Mouse (Mus musculus) ES-E14 (cell line): ENCODE results near the gene Skida1. TPM values are rescaled to one million over a fixed set of nuclear protein-coding genes. Genes with fewer than 3 reads are reported as not detected.
A peak's percentile ranks its signal among the peaks of the same experiment; 100 is the strongest.

ENCODE experiments used
- DNase-seq: peaks from one replicate; pipeline ENCODE4 v3.0.0-alpha.2; 2013; ENCODE audit warnings: low read depth, low spot score
- H3K27ac ChIP-seq: 2 replicates; pipeline ENCODE4 v1.5.1; 2012; ENCODE audit warnings: low read depth, mild to moderate bottlenecking, low read length, moderate library complexity, mixed read lengths; ENCODE audit not compliant: poor library complexity, insufficient read depth, severe bottlenecking
- H3K36me3 ChIP-seq: 2 replicates; pipeline ENCODE4 v1.6.1; 2012; ENCODE audit warnings: mild to moderate bottlenecking, low read length, moderate library complexity, mixed read lengths; ENCODE audit not compliant: control insufficient read depth, poor library complexity, insufficient read depth, severe bottlenecking
- H3K4me1 ChIP-seq, 2 experiments: fragments of 150-350 bp in 1 of 2; sonication (generic) in 1 of 2; 2 replicates each; pipeline ENCODE4 v1.6.1; 2012; ENCODE audit warnings: low read length in 2 of 2, mild to moderate bottlenecking in 1 of 2, mixed read lengths in 1 of 2; ENCODE audit not compliant: control insufficient read depth in 2 of 2, insufficient read depth in 2 of 2, poor library complexity in 1 of 2
- H3K4me3 ChIP-seq, 2 experiments: fragments of 150-350 bp in 1 of 2; sonication (generic) in 1 of 2; 2 replicates each; pipeline ENCODE4 v1.5.1; 2012; ENCODE audit warnings: low read length in 2 of 2, low read depth in 1 of 2, mild to moderate bottlenecking in 1 of 2, mixed read lengths in 1 of 2; ENCODE audit not compliant: insufficient read depth in 1 of 2, poor library complexity in 1 of 2, severe bottlenecking in 1 of 2
- H3K9ac ChIP-seq: 2 replicates; pipeline ENCODE4 v1.6.1; 2012; ENCODE audit warnings: low read depth, mild to moderate bottlenecking, low read length, mixed read lengths; ENCODE audit not compliant: poor library complexity, insufficient read depth, severe bottlenecking
- H3K9me3 ChIP-seq: fragments of 150-350 bp; sonication (generic); 2 replicates; pipeline ENCODE4 v1.6.1; 2012; ENCODE audit warnings: low read depth, mild to moderate bottlenecking, low read length; ENCODE audit not compliant: control insufficient read depth, insufficient read depth
- CHD2 ChIP-seq: IDR thresholded peaks from 2 replicates; pipeline ENCODE4 v1.6.1; 2014; ENCODE audit warnings: mild to moderate bottlenecking, low read depth, low read length, inconsistent platforms
- HCFC1 ChIP-seq: IDR thresholded peaks from 2 replicates; pipeline ENCODE4 v1.6.1; 2012; ENCODE audit warnings: low read length, inconsistent platforms, borderline replicate concordance; ENCODE audit not compliant: insufficient read depth
- MAFK ChIP-seq: IDR thresholded peaks from 2 replicates; pipeline ENCODE4 v1.6.1; 2014; ENCODE audit warnings: mild to moderate bottlenecking, low read depth, low read length, inconsistent platforms; ENCODE audit not compliant: insufficient read depth
- ZC3H11A ChIP-seq: IDR thresholded peaks from 2 replicates; pipeline ENCODE4 v1.6.1; 2012; ENCODE audit warnings: low read depth, mild to moderate bottlenecking, inconsistent platforms, low read length, borderline replicate concordance
- ZNF384 ChIP-seq: IDR thresholded peaks from 2 replicates; pipeline ENCODE4 v1.6.1; 2012; ENCODE audit warnings: low read depth, low read length, inconsistent platforms
- in situ Hi-C, 2 experiments: fragments of 600-800 bp; cut with MboI; formaldehyde crosslinking; loops; one replicate each; pipeline ENCODE4 v1.15.1; 2025; ENCODE audit warnings: low sequenced_read_pairs in 2 of 2, inconsistent platforms in 1 of 2; ENCODE audit not compliant: unreplicated experiment in 2 of 2
- total RNA-seq: library from RNA; depleted of rRNA; stranded (reverse); fragments of 300-350 nt; gene quantifications from 2 replicates; pipeline ENCODE4 v1.2.3, GENCODE M21; 2012

Skida1 gene
- total RNA-seq, 1 experiment, result 2.6 TPM

GRCm38 (mm10) chr2:18056786-18057255 lies 8.0 kb upstream of the Skida1 start:
- peak overlapping the region; percentile 96 for H3K27ac ChIP-seq
- DNase-seq, result peak; percentile 78
- peak overlapping the region; percentile 93 for H3K9ac ChIP-seq
- in situ Hi-C loops, result no loop called here
- no peaks in the 10 kb centered on the region for H3K36me3 ChIP-seq
- peak overlapping the region; percentile 73 to 75 for H3K4me3 ChIP-seq
- peaks cover 0 to 9% of the 10 kb centered on the region in 2 experiments; a peak in 2 of 4 replicates for H3K4me1 ChIP-seq
- no peak for TF ChIP-seq ZC3H11A
- no peak for TF ChIP-seq CHD2
- TF ChIP-seq ZNF384, result peak; percentile 92
- TF ChIP-seq HCFC1, result no peak
- TF ChIP-seq MAFK, result no peak
- no peaks in the 10 kb centered on the region for H3K9me3 ChIP-seq

GRCm38 (mm10) chr2:18055929-18056785 lies 7.3 kb upstream of the Skida1 start:
- in situ Hi-C loops, result no loop called here
- Histone ChIP-seq H3K9me3 (no peaks in the 10 kb centered on the region), H3K4me1 (peaks cover 0 to 9% of the 10 kb centered on the region in 2 experiments; a peak in 2 of 4 replicates), H3K9ac (peak overlapping the region; percentile 82), H3K36me3 (no peaks in the 10 kb centered on the region), H3K4me3 (peak overlapping the region; percentile 75 to 86), H3K27ac (peak overlapping the region; percentile 97)
- TF ChIP-seq MAFK (no peak), ZC3H11A (no peak), HCFC1 (peak; percentile 40; the same call in 1 of the 2 replicates), CHD2 (no peak), ZNF384 (no peak)
- peak; percentile 81 for DNase-seq

- Histone ChIP-seq H3K36me3 (no peaks in the 10 kb centered on the region), H3K9ac (peak within 1 kb of the TSS; percentile 82), H3K4me3 (peak within 1 kb of the TSS; percentile 75 to 86), H3K4me1 (peaks cover 2 to 9% of the 10 kb centered on the region in 2 experiments; a peak in 3 of 4 replicates), H3K27ac (peak within 1 kb of the TSS; percentile 97), H3K9me3 (no peaks in the 10 kb centered on the region)
- DNase-seq, result no peak
- TF ChIP-seq CHD2 (no peak), ZC3H11A (no peak), ZNF384 (no peak), MAFK (no peak), HCFC1 (no peak)
- in situ Hi-C loops, result no loop called here
Observed at GRCm38 (mm10) chr2:18055016-18055928, 6.4 kb upstream of the Skida1 start, which contains the start of gene Mllt10. Gene Mllt10 (plus strand): TSS chr2:18055237.

DNA sequence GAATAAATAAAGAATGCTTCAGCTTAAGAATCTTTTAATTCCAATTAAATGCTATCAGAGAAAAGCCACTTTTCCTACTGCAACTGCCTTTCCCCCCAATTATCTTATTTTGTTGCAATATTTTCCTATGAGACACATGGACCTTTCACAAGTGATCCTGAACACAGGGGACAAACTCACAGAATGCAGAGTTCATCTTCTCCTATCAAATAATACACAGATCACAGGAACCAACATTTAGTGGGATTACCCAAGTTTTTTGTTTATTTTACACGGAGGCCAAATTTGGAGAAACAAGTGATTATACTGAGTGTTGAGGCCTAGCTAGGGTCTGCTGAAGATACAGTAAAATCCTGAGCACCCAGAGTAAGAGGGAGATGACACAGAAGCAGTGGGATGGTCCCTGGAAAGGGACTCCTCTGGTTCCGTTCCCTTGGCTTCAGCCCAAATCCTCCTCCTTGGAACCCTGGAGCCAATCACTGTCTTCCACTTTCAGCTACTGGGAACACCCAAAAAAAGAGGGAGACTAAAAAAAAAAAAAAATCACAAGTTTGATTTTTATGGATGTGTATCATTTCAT lies 5.2 kb upstream of the Skida1 start:
- in situ Hi-C loops, result no loop called here
- Histone ChIP-seq H3K36me3 (no peaks in the 10 kb centered on the region), H3K4me3 (no peak overlapping the region), H3K9ac (no peak overlapping the region), H3K27ac (no peak overlapping the region), H3K4me1 (peaks cover 5 to 9% of the 10 kb centered on the region in 2 experiments; a peak in 3 of 4 replicates), H3K9me3 (no peaks in the 10 kb centered on the region)
- no peak for TF ChIP-seq CHD2
- no peak for TF ChIP-seq ZC3H11A
- TF ChIP-seq ZNF384, result no peak
- no peak for TF ChIP-seq HCFC1
- TF ChIP-seq MAFK, result no peak
- no peak for DNase-seq
